Mouse (Mus musculus) CH12.LX (cell line): ENCODE measurements at regions not wholly inside any gene's neighbourhood (a gene's known extent, or its start where the extent isn't known, plus 50 kb on each side); places are given as distances from the start of the nearest gene placed in this dataset.

Source experiments
- DNase-seq: peaks from one replicate; pipeline ENCODE4 v3.0.0-alpha.2; 2013; ENCODE audit errors: extremely low read depth
- H3K27ac ChIP-seq: 2 replicates; pipeline ENCODE4 v1.5.1; 2012; ENCODE audit warnings: low read depth, mild to moderate bottlenecking, control low read depth, moderate library complexity; ENCODE audit not compliant: insufficient read depth
- H3K27me3 ChIP-seq: replicated peaks from 2 replicates; pipeline ENCODE3; 2012; ENCODE audit warnings: inconsistent platforms
- H3K36me3 ChIP-seq, 2 experiments: replicated peaks in 1 of 2; 2 replicates each; pipeline versions ENCODE3 to v1.6.1; 2012; ENCODE audit warnings: inconsistent platforms in 1 of 2, low read length in 1 of 2, mild to moderate bottlenecking in 1 of 2, mixed read lengths in 1 of 2, moderate library complexity in 1 of 2; ENCODE audit not compliant: control insufficient read depth in 1 of 2, insufficient read depth in 1 of 2
- H3K4me1 ChIP-seq, 2 experiments: 2 replicates each; pipeline ENCODE4 v1.6.1; 2012; ENCODE audit warnings: inconsistent platforms in 1 of 2, moderate library complexity in 1 of 2; ENCODE audit not compliant: insufficient read depth in 2 of 2, control insufficient read depth in 1 of 2
- H3K4me2 ChIP-seq: 2 replicates; pipeline ENCODE4 v1.6.1; 2012; ENCODE audit warnings: low read depth, mild to moderate bottlenecking, control low read depth; ENCODE audit not compliant: poor library complexity, insufficient read depth, severe bottlenecking
- H3K4me3 ChIP-seq, 3 experiments: fragments of 150-350 bp in 1 of 3; sonication (generic) in 1 of 3; replicated peaks in 1 of 3; 2 replicates each; pipeline versions ENCODE3 to v1.5.1; 2011 to 2012; ENCODE audit warnings: low read depth in 2 of 3, low read length in 2 of 3, mild to moderate bottlenecking in 2 of 3, moderate library complexity in 2 of 3, control low read depth in 1 of 3, improper control_type of control experiment in 1 of 3, inconsistent platforms in 1 of 3, mixed read lengths in 1 of 3; ENCODE audit not compliant: poor library complexity in 1 of 3
- H3K79me2 ChIP-seq: replicated peaks from 2 replicates; pipeline ENCODE4 v1.6.1; 2012; ENCODE audit warnings: mild to moderate bottlenecking, moderate library complexity; ENCODE audit not compliant: control insufficient read depth, poor library complexity, insufficient read depth, severe bottlenecking; ENCODE audit errors: extremely low read depth
- H3K9ac ChIP-seq: 2 replicates; pipeline ENCODE4 v1.6.1; 2012; ENCODE audit warnings: low read depth, mild to moderate bottlenecking, control low read depth, moderate library complexity; ENCODE audit not compliant: insufficient read depth
- H3K9me3 ChIP-seq: replicated peaks from 2 replicates; pipeline ENCODE3; 2012; ENCODE audit warnings: low read length, inconsistent platforms, mixed read lengths
- BHLHE40 ChIP-seq: IDR thresholded peaks from 2 replicates; pipeline ENCODE4 v1.6.1; 2011; ENCODE audit warnings: mild to moderate bottlenecking, low read depth, low read length, improper control_type of control experiment
- CHD1 ChIP-seq: IDR thresholded peaks from 2 replicates; pipeline ENCODE4 v1.6.1; 2012; ENCODE audit warnings: low read depth, low read length, improper control_type of control experiment, inconsistent platforms
- CHD2 ChIP-seq: IDR thresholded peaks from 2 replicates; pipeline ENCODE4 v1.6.1; 2011; ENCODE audit warnings: low read length, improper control_type of control experiment
- ELF1 ChIP-seq: IDR thresholded peaks from 2 replicates; pipeline ENCODE4 v1.6.1; 2014; ENCODE audit warnings: low read depth, mild to moderate bottlenecking, inconsistent platforms, low read length, improper control_type of control experiment
- EP300 ChIP-seq: IDR thresholded peaks from 2 replicates; pipeline ENCODE4 v1.6.1; 2011; ENCODE audit warnings: low read length, improper control_type of control experiment
- ETS1 ChIP-seq: conservative IDR thresholded peaks from 2 replicates; pipeline ENCODE4 v1.6.1; 2012; ENCODE audit warnings: low read depth, mild to moderate bottlenecking, inconsistent platforms, low read length, improper control_type of control experiment, moderate library complexity
- GABPA ChIP-seq: IDR thresholded peaks from 2 replicates; pipeline ENCODE4 v1.6.1; 2012; ENCODE audit warnings: low read depth, low read length, improper control_type of control experiment, inconsistent platforms; ENCODE audit not compliant: insufficient replicate concordance
- HCFC1 ChIP-seq: IDR thresholded peaks from 2 replicates; pipeline ENCODE4 v1.6.1; 2012; ENCODE audit warnings: low read depth, mild to moderate bottlenecking, inconsistent platforms, low read length, improper control_type of control experiment
- IRF4 ChIP-seq: IDR thresholded peaks from 2 replicates; pipeline ENCODE4 v1.6.1; 2014; ENCODE audit warnings: low read depth, mild to moderate bottlenecking, inconsistent platforms, low read length, improper control_type of control experiment
- JUND ChIP-seq: conservative IDR thresholded peaks from 2 replicates; pipeline ENCODE4 v1.6.1; 2011; ENCODE audit warnings: low read depth, low read length, improper control_type of control experiment
- KAT2A ChIP-seq: IDR thresholded peaks from 2 replicates; pipeline ENCODE4 v1.6.1; 2012; ENCODE audit warnings: low read length, improper control_type of control experiment, inconsistent platforms; ENCODE audit not compliant: insufficient replicate concordance
- MAFK ChIP-seq: IDR thresholded peaks from 2 replicates; pipeline ENCODE4 v1.6.1; 2011; ENCODE audit warnings: low read length, improper control_type of control experiment; ENCODE audit not compliant: insufficient replicate concordance
- MAX ChIP-seq: IDR thresholded peaks from 2 replicates; pipeline ENCODE4 v1.6.1; 2011; ENCODE audit warnings: low read length, improper control_type of control experiment
- MAZ ChIP-seq: IDR thresholded peaks from 2 replicates; pipeline ENCODE4 v1.6.1; 2012; ENCODE audit warnings: low read depth, mild to moderate bottlenecking, inconsistent platforms, low read length, improper control_type of control experiment, moderate library complexity
- MXI1 ChIP-seq: IDR thresholded peaks from 2 replicates; pipeline ENCODE4 v1.6.1; 2011; ENCODE audit warnings: mild to moderate bottlenecking, low read depth, low read length, improper control_type of control experiment
- MYC ChIP-seq: IDR thresholded peaks from 2 replicates; pipeline ENCODE4 v1.6.1; 2011; ENCODE audit warnings: low read depth, mild to moderate bottlenecking, improper control_type of control experiment, low read length
- NELFE ChIP-seq: IDR thresholded peaks from 2 replicates; pipeline ENCODE4 v1.6.1; 2011; ENCODE audit warnings: low read depth, low read length, improper control_type of control experiment
- POLR2A ChIP-seq: IDR thresholded peaks from 2 replicates; pipeline ENCODE4 v1.6.1; 2011; ENCODE audit warnings: low read depth, mild to moderate bottlenecking, improper control_type of control experiment, low read length
- POLR2AphosphoS2 ChIP-seq: IDR thresholded peaks from 2 replicates; pipeline ENCODE4 v1.6.1; 2011; ENCODE audit warnings: low read depth, low read length, improper control_type of control experiment
- RAD21 ChIP-seq: IDR thresholded peaks from 2 replicates; pipeline ENCODE4 v1.6.1; 2011; ENCODE audit warnings: low read depth, mild to moderate bottlenecking, low read length, improper control_type of control experiment, moderate library complexity
- SIN3A ChIP-seq: IDR thresholded peaks from 2 replicates; pipeline ENCODE4 v1.6.1; 2012; ENCODE audit warnings: low read length, improper control_type of control experiment, inconsistent platforms
- UBTF ChIP-seq: IDR thresholded peaks from 2 replicates; pipeline ENCODE4 v1.6.1; 2012; ENCODE audit warnings: low read depth, mild to moderate bottlenecking, inconsistent platforms, low read length, improper control_type of control experiment, moderate library complexity
- USF1 ChIP-seq: IDR thresholded peaks from 2 replicates; pipeline ENCODE4 v1.6.1; 2014; ENCODE audit warnings: low read depth, mild to moderate bottlenecking, inconsistent platforms, low read length, improper control_type of control experiment
- USF2 ChIP-seq: conservative IDR thresholded peaks from 2 replicates; pipeline ENCODE4 v1.6.1; 2011; ENCODE audit warnings: low read depth, low read length, improper control_type of control experiment
- ZC3H11A ChIP-seq: IDR thresholded peaks from 2 replicates; pipeline ENCODE4 v1.6.1; 2012; ENCODE audit warnings: low read depth, mild to moderate bottlenecking, inconsistent platforms, low read length, improper control_type of control experiment
- ZKSCAN1 ChIP-seq: IDR thresholded peaks from 2 replicates; pipeline ENCODE4 v1.6.1; 2012; ENCODE audit warnings: low read depth, inconsistent platforms, low read length, improper control_type of control experiment, borderline replicate concordance
- dilution Hi-C: fragments of 300-500 bp; cut with MboI; formaldehyde crosslinking; loops from 2 replicates; pipeline ENCODE4 v1.14.3; 2020; ENCODE audit warnings: low sequenced_read_pairs; ENCODE audit not compliant: extremely low pct_unique_long_range_greater_than_20kb, extremely low pct_ligation_motif_present
- in situ Hi-C: fragments of 300-500 bp; cut with MboI; formaldehyde crosslinking; loops from 3 replicates; pipeline ENCODE4 v1.14.3; 2019; ENCODE audit warnings: low sequenced_read_pairs, low pct_ligation_motif_present, low pct_unique_long_range_greater_than_20kb, mixed read lengths

DNA sequence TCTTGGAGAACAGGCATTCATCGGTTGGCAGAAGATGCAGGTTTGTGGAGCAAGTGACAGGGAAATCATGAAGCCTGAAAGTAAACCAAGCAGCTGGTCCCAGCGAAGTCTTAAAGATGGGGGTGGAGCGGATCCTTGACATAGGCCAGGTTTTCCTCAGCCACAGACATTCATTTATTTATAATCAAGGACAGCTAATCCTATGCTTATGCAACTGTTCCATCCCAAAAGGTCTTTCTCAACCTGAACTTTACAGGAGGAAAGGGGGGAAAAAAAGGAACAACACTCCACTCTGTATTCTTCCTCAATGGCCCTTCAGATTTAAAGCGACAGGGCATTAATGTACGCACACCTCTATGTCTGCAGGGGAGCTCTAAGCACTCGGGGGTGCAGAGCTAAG lies 121.6 kb downstream of the Gadd45g start:
- DNase-seq: no peak
- Histone ChIP-seq H3K9me3 (no peaks in the 10 kb centered on the region), H3K27ac (no peak overlapping the region), H3K4me2 (no peak overlapping the region), H3K4me3 (no peak overlapping the region), H3K36me3 (no peaks in the 10 kb centered on the region), H3K79me2 (no peaks in the 10 kb centered on the region), H3K9ac (no peak overlapping the region), H3K27me3 (no peaks in the 10 kb centered on the region), H3K4me1 (peaks cover 12 to 30% of the 10 kb centered on the region in 2 experiments)
- no peak for TF ChIP-seq ZKSCAN1
- in situ Hi-C loops: loop anchor here (10.0 kb wide), 1 partner anchor 123 kb away; the partner anchor contains the start of gene Gadd45g
- dilution Hi-C loops: no loop called here

DNA sequence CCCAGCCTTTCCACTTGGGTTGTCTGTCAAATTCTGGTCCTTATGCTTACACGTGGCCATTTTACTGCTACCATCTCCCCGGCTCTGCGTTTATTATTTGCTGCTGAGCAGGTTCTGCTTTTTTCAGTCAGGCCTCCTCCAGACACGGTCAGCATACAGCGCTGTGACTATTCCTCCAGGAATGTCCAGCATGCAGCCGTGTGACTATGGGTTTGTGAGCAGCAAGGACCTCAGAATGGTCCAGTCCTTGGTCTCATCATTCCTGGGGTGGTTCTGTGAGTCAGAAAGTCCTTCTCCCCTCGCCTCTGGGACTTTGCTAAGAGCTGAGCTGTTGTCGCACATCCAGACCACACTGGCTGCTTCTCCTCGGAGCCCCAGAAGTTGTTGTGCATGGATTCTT lies 122.3 kb downstream of the Gadd45g start:
- H3K27ac ChIP-seq: no peak overlapping the region
- H3K36me3 ChIP-seq: no peaks in the 10 kb centered on the region
- H3K27me3 ChIP-seq: no peaks in the 10 kb centered on the region
- in situ Hi-C loops: loop anchor here (10.0 kb wide), 1 partner anchor 124 kb away; the partner anchor contains the start of gene Gadd45g
- no peak overlapping the region for H3K4me2 ChIP-seq
- H3K9ac ChIP-seq: no peak overlapping the region
- H3K4me1 ChIP-seq: peaks cover 12 to 23% of the 10 kb centered on the region in 2 experiments
- no peak for DNase-seq
- H3K9me3 ChIP-seq: no peaks in the 10 kb centered on the region
- H3K79me2 ChIP-seq: no peaks in the 10 kb centered on the region
- TF ChIP-seq JUND: no peak
- TF ChIP-seq NELFE: no peak
- TF ChIP-seq UBTF: no peak
- no peak for TF ChIP-seq POLR2A
- TF ChIP-seq CHD2: no peak
- no peak for TF ChIP-seq KAT2A
- no peak for TF ChIP-seq USF2
- no peak for TF ChIP-seq HCFC1
- no peak for TF ChIP-seq IRF4
- TF ChIP-seq MYC: no peak
- no peak for TF ChIP-seq ELF1
- TF ChIP-seq GABPA: no peak
- TF ChIP-seq, all 38 proteins: peak for 0
- dilution Hi-C loops: no loop called here
- no peak overlapping the region for H3K4me3 ChIP-seq

DNA sequence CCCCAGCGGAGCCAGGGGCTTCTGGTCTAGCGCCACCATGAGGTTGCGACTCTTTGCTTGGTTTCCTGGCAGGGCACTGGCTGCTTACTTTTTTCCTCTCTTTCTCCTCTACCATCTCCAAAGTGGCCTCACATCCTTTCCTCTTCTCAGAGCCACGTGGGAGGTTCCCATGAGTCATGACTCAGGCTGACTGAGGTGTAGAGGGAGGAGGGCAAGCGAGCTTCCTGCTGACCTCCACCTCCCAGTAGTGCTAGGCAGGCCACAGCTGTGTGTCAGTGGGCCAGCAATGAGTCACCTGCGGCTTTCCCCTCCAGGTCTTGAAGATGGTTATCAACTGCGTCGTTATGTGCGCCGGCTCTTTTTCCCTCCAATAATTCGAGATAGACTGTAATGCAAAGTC lies 123.6 kb downstream of the Gadd45g start:
- dilution Hi-C loops: no loop called here
- H3K9ac ChIP-seq: no peak overlapping the region
- H3K4me3 ChIP-seq: no peak overlapping the region
- H3K36me3 ChIP-seq: no peaks in the 10 kb centered on the region
- H3K9me3 ChIP-seq: no peaks in the 10 kb centered on the region
- peaks cover 12 to 18% of the 10 kb centered on the region in 2 experiments for H3K4me1 ChIP-seq
- no peaks in the 10 kb centered on the region for H3K79me2 ChIP-seq
- peak overlapping the region; percentile 14; the same call in 1 of the 2 replicates for H3K4me2 ChIP-seq
- H3K27me3 ChIP-seq: no peaks in the 10 kb centered on the region
- peak; percentile 75 for DNase-seq
- in situ Hi-C loops: no loop called here
- H3K27ac ChIP-seq: no peak overlapping the region
- TF ChIP-seq RAD21: no peak
- peak; percentile 64; the same call in 1 of the 2 replicates for TF ChIP-seq MXI1
- TF ChIP-seq EP300: peak; percentile 75
- peak; percentile 81 for TF ChIP-seq MAX
- TF ChIP-seq JUND: peak; percentile 48; the same call in 1 of the 2 replicates
- TF ChIP-seq USF1: peak; percentile 21; the same call in 1 of the 2 replicates
- peak; percentile 66; the same call in 1 of the 2 replicates for TF ChIP-seq SIN3A
- TF ChIP-seq POLR2AphosphoS2: no peak
- no peak; the same call in 1 of the 2 replicates for TF ChIP-seq CHD2
- peak; percentile 36; the same call in 1 of the 2 replicates for TF ChIP-seq MAFK
- TF ChIP-seq ELF1: no peak
- no peak for TF ChIP-seq CHD1
- TF ChIP-seq POLR2A: no peak
- TF ChIP-seq UBTF: no peak
- TF ChIP-seq ZC3H11A: no peak
- peak; percentile 95 for TF ChIP-seq ETS1
- TF ChIP-seq MAZ: peak; percentile 20; the same call in 1 of the 2 replicates
- TF ChIP-seq BHLHE40: peak; percentile 79
- no peak for TF ChIP-seq KAT2A
- no peak; the same call in 1 of the 2 replicates for TF ChIP-seq USF2
- TF ChIP-seq HCFC1: no peak
